Mouse (Mus musculus): ENCODE results near the gene Etfa. TPM values are rescaled to one million over a fixed set of nuclear protein-coding genes. Genes with fewer than 3 reads are reported as not detected.

Gene Etfa
- polyA plus RNA-seq (2015; fragmentation: Nextera tagmentation; extraction: Ambion mirVana) = 95.5 and 104 TPM in 2 replicates

DNA sequence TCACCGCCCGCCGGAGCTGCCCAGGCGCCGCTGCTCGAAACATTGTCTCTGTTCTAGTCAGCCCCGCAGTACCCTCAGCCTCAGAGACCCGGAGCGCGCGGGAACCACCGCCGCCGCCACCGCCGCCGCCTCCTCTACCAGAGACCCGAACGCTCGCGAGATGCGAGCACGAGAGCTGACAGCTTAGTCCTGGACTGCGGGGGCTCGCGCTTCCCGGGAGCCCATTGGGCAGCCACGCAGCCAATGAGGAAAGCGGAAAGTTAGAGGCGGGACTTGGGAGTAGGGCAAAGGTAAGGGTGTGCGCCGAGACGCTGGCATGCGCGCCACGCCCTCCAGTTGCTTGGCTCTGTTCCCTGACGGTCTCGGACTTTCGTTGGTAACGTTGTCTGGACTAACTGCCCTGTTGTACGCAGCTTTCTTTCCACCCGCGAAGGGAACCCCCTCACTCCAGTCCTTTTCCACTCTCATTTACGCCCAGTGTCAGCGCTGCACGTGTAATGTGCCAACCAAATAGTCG is at the start of gene Etfa:
Etfa (minus strand) TSS at position 217 of the 517 bp plus-strand sequence.
- H3K4me3 ChIP-seq = peak within 1 kb of the TSS; percentile 84
- 1% methylated on average over 47 of the region's 47 CpGs for WGBS
- H3K9ac ChIP-seq = peak within 1 kb of the TSS; percentile 91
- H3K27me3 ChIP-seq = peaks cover 32% of the 10 kb centered on the region
- peaks cover 13% of the 10 kb centered on the region; the same call in 1 of the 2 replicates for H3K4me1 ChIP-seq (replicated peaks)
- peak within 1 kb of the TSS; percentile 88 for H3K27ac ChIP-seq
- no peaks in the 10 kb centered on the region for H3K9me3 ChIP-seq
- no peaks in the 10 kb centered on the region for H3K36me3 ChIP-seq
- ATAC-seq (ENCODE audit: low FRiP score) = peak; percentile 100
- peak within 1 kb of the TSS; percentile 95 for H3K4me2 ChIP-seq

DNA sequence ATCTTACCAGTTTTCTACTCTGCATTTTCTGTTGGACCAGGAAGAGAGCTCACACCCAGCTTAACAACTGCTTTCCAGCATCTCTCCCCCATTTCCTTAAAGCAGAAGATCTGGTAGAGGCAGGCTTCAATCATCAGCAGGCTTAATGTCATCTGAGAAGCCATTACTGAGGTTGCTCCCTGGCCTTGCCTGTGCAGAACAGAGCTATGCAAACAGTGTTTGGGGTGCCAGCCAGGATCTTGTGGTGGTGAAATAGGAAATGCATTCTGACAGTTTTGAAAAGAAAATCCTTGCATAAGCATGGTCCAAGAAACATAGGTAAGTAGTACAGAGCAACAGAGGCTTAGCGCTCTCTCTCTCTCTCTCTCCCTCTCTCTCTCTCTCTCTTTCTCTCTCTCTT is 48.9 kb upstream of the Etfa start:
- 94% methylated on average over 1 of the region's 1 CpGs for WGBS

DNA sequence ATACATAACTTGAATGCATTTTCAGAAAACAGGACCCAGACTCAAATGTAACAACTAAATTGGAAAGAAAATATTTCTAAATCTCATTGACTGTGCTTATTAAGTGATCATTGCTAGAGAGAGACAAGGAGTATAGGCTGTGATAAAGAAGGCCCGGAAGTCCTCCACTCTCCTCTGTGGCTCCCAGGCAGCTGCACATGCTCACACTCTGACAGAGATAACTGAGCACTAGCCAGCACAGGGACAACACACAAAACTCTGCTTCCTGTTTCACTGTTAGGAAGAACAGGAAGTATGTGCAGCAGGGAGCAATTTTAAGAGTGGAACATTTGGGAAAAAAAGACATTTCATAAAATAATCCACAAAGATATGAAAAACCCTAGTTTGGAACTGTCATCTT is 42.9 kb upstream of the Etfa start:
- 88% methylated on average over 1 of the region's 1 CpGs for WGBS
- Histone ChIP-seq H3K4me1 (replicated peaks) (no peaks in the 10 kb centered on the region), H3K9me3 (no peaks in the 10 kb centered on the region), H3K9ac (no peak overlapping the region), H3K27ac (no peak overlapping the region), H3K4me3 (no peak overlapping the region), H3K36me3 (peaks cover 6% of the 10 kb centered on the region; the same call in 1 of the 2 replicates), H3K27me3 (peaks cover 22% of the 10 kb centered on the region), H3K4me2 (no peak overlapping the region)
- no peak for ATAC-seq (ENCODE audit: low FRiP score)

More for the DNA sequence above, 48.9 kb upstream of the Etfa start:
- Histone ChIP-seq H3K4me2 (no peak overlapping the region), H3K36me3 (no peaks in the 10 kb centered on the region), H3K27me3 (no peaks in the 10 kb centered on the region), H3K4me1 (replicated peaks) (no peaks in the 10 kb centered on the region), H3K4me3 (no peak overlapping the region), H3K9ac (no peak overlapping the region), H3K27ac (no peak overlapping the region), H3K9me3 (no peaks in the 10 kb centered on the region)
- no peak for ATAC-seq (ENCODE audit: low FRiP score)

DNA sequence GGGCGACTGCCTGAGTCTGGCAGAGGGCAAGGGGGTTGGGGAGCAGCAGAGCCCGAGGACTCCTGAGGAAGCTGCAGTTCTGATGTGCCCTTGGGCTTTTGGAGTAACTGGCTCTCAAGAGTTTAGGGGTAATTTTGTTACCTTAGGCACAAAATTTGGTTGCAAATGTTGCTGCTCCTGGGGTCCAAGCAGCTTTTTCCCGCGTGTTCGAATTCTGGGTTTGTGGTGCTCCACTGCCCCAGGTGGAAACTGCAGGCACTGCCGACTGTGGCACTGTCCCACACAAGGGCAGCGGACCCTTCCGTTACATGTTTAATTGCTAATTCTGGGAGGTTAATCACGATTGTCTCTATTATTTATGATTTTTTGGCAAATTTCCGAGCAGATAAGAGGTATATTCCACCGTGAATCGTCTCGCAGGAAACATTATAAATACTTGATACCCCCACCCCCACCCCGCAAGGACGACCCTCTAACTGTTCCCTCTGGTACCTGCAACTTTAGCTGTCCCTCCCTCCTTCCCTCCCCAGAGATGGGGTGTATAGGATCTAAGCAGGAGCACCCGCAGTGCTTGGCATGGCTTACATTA is 37.4 kb upstream of the Etfa start:
- 6% methylated on average over 16 of the region's 16 CpGs for WGBS
- Histone ChIP-seq H3K27me3 (peaks cover 78% of the 10 kb centered on the region), H3K27ac (no peak overlapping the region), H3K9me3 (no peaks in the 10 kb centered on the region), H3K4me1 (replicated peaks) (peaks cover 17% of the 10 kb centered on the region), H3K9ac (no peak overlapping the region), H3K36me3 (peaks cover 6% of the 10 kb centered on the region; the same call in 1 of the 2 replicates), H3K4me2 (0 out of 2 replicates have a peak overlapping the region, but pooled peaks have one; percentile 10), H3K4me3 (0 out of 2 replicates have a peak overlapping the region, but pooled peaks have one; percentile 5)
- ATAC-seq (ENCODE audit: low FRiP score) = no peak

DNA sequence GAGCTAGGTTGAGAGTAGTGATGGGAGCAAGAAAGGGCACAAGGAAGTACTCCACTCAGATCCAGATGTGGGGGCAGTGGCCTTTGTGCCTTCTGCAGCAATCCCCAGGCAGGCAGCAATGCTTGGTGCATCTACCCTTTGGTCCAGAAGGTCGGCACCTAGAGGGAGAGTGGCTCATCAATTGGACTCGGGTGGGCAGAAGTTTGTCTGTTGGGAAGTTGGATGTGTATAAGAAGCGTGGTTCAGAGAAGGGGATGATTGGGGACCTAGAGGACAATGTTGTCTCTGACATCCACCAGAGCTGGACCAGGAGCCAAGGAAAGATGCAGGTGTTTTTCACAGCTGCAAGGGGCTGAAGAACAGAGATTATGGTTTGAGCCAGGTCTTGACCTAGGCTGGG is 36.8 kb upstream of the Etfa start:
- Histone ChIP-seq H3K27me3 (peaks cover 84% of the 10 kb centered on the region), H3K4me1 (replicated peaks) (peaks cover 22% of the 10 kb centered on the region), H3K9me3 (no peaks in the 10 kb centered on the region), H3K27ac (no peak overlapping the region), H3K9ac (no peak overlapping the region), H3K4me2 (no peak overlapping the region), H3K4me3 (0 out of 2 replicates have a peak overlapping the region, but pooled peaks have one; percentile 5), H3K36me3 (peaks cover 6% of the 10 kb centered on the region; the same call in 1 of the 2 replicates)
- 15% methylated on average over 3 of the region's 3 CpGs for WGBS
- ATAC-seq (ENCODE audit: low FRiP score) = no peak

DNA sequence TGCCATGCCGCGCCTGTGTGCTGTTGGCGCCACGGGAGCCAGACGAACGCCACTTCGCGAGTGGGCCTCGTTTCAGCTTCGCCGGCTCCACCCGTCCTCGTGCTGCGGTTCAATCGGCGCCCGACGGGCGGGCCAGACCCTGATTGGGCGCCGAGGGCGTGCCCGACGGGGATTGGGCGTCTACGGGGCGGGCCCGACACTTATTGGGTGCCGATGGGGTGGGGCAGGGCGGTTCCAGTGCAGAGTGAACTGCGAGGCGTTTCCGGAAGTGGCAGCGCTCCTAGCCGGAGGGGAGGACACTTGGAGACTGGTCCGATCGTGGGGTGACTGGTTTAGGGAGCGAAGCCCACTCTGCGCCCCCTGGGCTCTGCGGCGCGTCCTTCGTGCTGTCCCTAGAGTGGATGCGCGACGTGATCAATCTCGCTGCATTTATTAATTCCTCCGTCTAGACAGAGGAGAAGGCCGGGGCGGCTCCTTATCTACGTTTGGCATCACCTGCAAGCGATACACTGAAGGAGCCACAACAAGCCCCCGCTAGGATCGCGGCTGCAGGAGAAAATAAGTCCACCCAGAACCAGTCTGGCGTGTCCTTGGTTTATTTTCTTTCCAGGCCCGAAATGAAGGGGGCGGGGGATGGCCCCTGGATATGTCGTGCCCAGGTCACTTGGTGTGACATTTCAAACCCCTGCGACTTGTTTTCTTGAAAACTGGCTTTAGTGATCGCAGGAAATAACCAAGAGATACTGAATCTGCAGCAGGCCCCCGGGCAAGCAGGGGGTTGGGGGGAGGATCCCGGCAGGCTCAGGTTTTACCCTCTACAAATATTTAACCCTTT is 34.4 kb upstream of the Etfa start:
- peak overlapping the region; percentile 28 for H3K4me3 ChIP-seq
- H3K4me1 ChIP-seq (replicated peaks) = peaks cover 37% of the 10 kb centered on the region
- ATAC-seq (ENCODE audit: low FRiP score) = peak; percentile 11; the same call in 1 of the 2 replicates
- no peak overlapping the region for H3K27ac ChIP-seq
- H3K4me2 ChIP-seq = peak overlapping the region; percentile 43
- H3K9ac ChIP-seq = no peak overlapping the region
- 2% methylated on average over 63 of the region's 63 CpGs for WGBS
- H3K27me3 ChIP-seq = peaks cover 99% of the 10 kb centered on the region
- no peaks in the 10 kb centered on the region for H3K9me3 ChIP-seq
- H3K36me3 ChIP-seq = 0 out of 2 replicates have a peak, but pooled peaks cover under 1% of the 10 kb centered on the region

DNA sequence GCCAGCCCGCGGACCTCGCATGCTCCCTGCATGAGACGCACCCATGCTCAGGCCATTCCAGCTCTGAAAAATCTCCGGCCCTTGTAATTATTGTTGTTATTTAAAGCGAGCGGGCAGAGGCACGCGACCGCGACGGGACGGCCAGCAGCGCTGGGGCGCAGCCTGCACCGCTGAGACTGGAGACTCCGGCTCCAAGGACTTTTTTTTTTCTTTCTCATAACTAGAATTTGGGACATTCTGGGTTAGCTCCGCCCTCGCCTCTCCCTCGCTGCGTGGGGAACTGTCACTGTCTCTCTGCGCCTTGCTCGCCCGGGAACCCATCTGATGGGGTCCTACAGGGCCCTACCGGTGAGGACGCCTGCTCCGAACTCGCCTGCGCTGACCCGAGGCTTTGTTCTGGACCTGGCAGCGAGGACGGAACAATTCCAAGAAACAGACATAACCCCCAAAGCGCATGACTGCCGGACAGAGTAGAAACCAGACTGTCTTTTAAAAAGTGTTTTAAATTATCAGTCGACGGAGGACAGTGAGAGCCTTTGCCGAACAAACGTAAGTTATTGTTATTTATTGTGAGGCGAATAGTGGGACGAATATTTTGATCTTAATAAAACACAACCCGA is 33.6 kb upstream of the Etfa start:
- ATAC-seq (ENCODE audit: low FRiP score) = no peak
- Histone ChIP-seq H3K4me3 (peak overlapping the region; percentile 28), H3K9me3 (no peaks in the 10 kb centered on the region), H3K4me2 (peak overlapping the region; percentile 27), H3K4me1 (replicated peaks) (peaks cover 43% of the 10 kb centered on the region), H3K27ac (no peak overlapping the region), H3K9ac (no peak overlapping the region; the same call in 1 of the 2 replicates), H3K36me3 (no peaks in the 10 kb centered on the region), H3K27me3 (peaks cover 99% of the 10 kb centered on the region)
- WGBS = 3% methylated on average over 41 of the region's 41 CpGs

DNA sequence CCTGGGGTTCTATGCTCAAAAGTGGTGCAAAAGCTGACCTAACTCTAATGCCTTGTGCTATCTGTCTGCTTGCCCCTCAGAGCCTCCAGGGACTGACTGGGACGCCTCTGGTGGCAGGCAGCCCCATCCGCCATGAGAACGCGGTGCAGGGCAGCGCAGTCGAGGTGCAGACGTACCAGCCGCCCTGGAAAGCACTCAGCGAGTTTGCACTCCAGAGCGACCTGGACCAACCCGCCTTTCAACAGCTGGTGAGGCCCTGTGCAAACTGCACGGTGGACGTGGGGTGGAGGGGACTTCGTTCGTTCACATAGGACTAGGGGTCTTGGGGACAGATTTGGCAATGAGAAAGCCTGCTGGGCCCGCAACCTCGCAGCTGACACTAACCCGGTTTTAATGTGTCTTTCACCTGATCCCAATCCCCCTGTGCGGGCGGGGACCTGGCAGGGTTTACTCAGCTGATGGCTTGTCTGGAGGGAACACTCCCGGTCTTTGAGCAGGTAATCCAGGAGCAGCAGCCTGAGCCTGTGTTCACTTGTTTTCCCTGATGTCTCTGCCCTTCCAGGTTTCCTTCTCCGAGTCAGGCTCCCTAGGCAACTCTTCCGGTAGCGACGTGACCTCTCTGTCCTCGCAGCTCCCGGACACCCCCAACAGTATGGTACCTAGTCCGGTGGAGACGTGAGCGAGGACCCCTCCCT is 33.0 kb upstream of the Etfa start:
- Histone ChIP-seq H3K27ac (no peak overlapping the region), H3K4me2 (peak overlapping the region; percentile 27; the same call in 1 of the 2 replicates), H3K9me3 (no peaks in the 10 kb centered on the region), H3K4me1 (replicated peaks) (peaks cover 49% of the 10 kb centered on the region), H3K27me3 (peaks cover 99% of the 10 kb centered on the region), H3K4me3 (peak overlapping the region; percentile 28), H3K9ac (no peak overlapping the region; the same call in 1 of the 2 replicates), H3K36me3 (no peaks in the 10 kb centered on the region)
- WGBS = 2% methylated on average over 30 of the region's 30 CpGs
- no peak for ATAC-seq (ENCODE audit: low FRiP score)

DNA sequence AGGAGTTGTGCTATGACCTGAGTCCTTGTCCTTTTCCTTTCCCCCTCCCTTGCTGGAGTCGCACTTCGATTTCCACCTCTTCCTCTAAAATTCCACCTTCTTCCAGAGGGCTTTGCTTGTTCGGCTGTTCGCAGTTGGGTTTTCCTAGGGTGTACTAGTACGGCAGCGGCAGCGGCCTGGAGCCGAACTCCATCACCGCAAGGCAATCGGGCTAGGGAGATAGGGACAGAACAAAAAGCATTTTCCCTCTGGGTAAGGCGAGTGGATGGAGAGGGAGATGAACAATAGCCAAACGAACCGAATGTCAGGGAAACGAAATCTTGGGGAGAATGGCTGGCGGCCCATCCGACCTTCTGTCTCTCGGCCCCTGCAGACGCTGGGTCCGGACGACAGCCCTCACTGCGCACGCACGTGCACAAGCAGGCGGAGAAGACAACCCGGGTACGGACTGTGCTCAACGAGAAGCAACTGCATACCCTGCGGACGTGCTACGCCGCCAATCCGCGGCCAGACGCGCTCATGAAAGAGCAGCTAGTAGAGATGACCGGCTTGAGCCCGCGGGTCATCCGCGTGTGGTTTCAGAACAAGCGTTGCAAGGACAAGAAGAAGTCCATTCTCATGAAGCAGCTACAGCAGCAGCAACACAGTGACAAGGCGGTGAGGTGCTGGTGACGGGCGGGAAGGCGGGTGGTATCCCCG is 31.8 kb upstream of the Etfa start:
- under 1% methylated on average over 46 of the region's 46 CpGs for WGBS
- Histone ChIP-seq H3K36me3 (no peaks in the 10 kb centered on the region), H3K27me3 (peaks cover 99% of the 10 kb centered on the region), H3K4me3 (peak overlapping the region; percentile 26), H3K27ac (no peak overlapping the region), H3K4me1 (replicated peaks) (peaks cover 49% of the 10 kb centered on the region), H3K4me2 (peak overlapping the region; percentile 34), H3K9me3 (no peaks in the 10 kb centered on the region), H3K9ac (no peak overlapping the region)
- no peak for ATAC-seq (ENCODE audit: low FRiP score)

DNA sequence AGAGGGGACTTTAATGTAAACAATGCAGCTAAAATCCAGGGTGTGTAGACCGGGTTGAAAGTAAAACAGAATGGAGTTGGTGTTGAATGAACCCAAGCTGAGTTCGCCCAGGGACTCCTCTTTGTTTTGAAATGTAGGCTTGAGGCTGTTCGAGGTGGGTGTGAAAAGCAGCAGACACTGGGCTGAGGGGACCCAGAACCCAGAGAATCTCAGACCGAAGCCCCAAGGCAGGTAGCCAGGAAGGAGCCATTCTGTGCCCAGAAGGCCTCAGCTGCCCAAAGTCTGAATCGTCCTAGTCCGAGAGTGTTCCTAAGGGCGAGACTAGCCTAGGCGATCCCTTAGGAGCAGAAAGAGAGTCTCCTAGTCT is 31.3 kb upstream of the Etfa start:
- Histone ChIP-seq H3K4me1 (replicated peaks) (peaks cover 52% of the 10 kb centered on the region), H3K27me3 (peaks cover 99% of the 10 kb centered on the region), H3K4me3 (peak overlapping the region; percentile 26)

More for the DNA sequence above, 31.3 kb upstream of the Etfa start:
- Histone ChIP-seq H3K27ac (no peak overlapping the region), H3K36me3 (no peaks in the 10 kb centered on the region), H3K4me2 (no peak overlapping the region), H3K9me3 (no peaks in the 10 kb centered on the region), H3K9ac (no peak overlapping the region)
- WGBS = 3% methylated on average over 8 of the region's 8 CpGs
- no peak for ATAC-seq (ENCODE audit: low FRiP score)
